Comparison of ENCODE assay signal across 14 mouse cellular contexts in the genomic region with DNA sequence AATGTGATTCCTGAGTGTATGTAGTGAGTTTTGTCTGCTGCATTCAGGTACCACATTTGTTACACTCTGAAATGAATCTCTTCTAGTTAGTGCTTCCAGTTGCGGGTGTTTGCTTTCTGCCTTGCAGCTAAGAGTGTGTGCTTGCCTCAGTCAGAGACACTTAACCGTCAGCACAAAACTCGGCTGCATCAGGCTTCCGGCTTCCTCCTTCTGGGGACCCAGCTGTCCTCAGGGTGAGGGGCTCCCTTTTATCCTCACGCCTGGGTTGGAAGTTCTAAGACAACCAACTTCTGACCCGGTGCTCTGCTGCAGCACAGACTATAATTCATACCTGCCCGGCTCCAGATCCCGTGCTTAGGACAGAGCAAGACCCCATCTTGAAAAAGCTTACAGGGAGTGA.
"Had no signal": no experiment of that assay in that cellular context is flagged by ENCODE, and none has a peak within 500 bp of the region (broad histone marks: within the 10 kb centered on the region; RNA-seq: fewer than 3 reads in every experiment).

No protein-coding gene starts in this region.

- H3K9me3 ChIP-seq: liver, embryonic 12.5 days; midbrain, embryonic 12.5 days; neural tube, embryonic 12.5 days; stomach, embryonic 15.5 days had no signal

- H3K4me1 ChIP-seq: midbrain, embryonic 10.5 days; midbrain, embryonic 12.5 days; neural tube, embryonic 12.5 days; stomach, embryonic 15.5 days had no signal

- H3K36me3 ChIP-seq: liver, embryonic 12.5 days; midbrain, embryonic 10.5 days; midbrain, embryonic 12.5 days; neural tube, embryonic 12.5 days; stomach, embryonic 15.5 days had no signal

- H3K27me3 ChIP-seq: liver, embryonic 12.5 days; neural tube, embryonic 12.5 days; stomach, embryonic 15.5 days had no signal

- DNase-seq: lung, adult 18-20 months; lung, embryonic 14.5 days; lung, postnatal 10 days; lung, postnatal 4 days; midbrain, embryonic 14.5 days; right cerebral cortex, postnatal 14 days had no signal

- H3K4me3 ChIP-seq: liver, embryonic 12.5 days; midbrain, embryonic 10.5 days; midbrain, embryonic 12.5 days; myocyte; neural tube, embryonic 12.5 days; stomach, embryonic 15.5 days had no signal

- H3K27ac ChIP-seq: liver, embryonic 12.5 days; liver, embryonic 14.5 days; midbrain, embryonic 10.5 days; midbrain, embryonic 12.5 days; neural tube, embryonic 12.5 days; stomach, embryonic 15.5 days; stomach, postnatal 0 days had no signal
